Mouse (Mus musculus) lung, postnatal 14 days (tissue): ENCODE data around the gene Snx18.
A peak's percentile ranks its signal among the peaks of the same experiment; 100 is the strongest.

Experiments
- DNase-seq: peaks from one replicate; pipeline ENCODE4 v3.0.0; 2021

The Snx18 gene

DNA sequence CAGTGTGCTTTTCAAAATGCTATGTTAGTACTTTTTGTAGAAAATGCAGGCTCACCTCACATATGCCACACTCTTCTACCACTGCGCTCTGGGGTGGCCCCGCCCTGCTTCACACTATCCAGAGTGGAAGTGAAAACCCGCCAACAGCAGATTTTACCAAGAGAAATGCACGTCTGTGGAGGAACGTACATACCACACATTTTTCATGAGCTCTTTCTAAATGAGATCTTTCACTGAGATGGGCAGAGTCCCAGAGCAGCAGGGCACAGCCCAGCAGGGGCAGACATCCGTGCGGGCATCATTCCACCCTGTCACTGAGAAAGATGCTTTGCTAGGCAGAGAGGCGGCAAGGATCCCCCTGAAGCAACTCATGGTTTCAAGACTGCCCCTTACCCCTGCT lies 22.4 kb downstream of the Snx18 start:
- DNase-seq, result no peak

DNA sequence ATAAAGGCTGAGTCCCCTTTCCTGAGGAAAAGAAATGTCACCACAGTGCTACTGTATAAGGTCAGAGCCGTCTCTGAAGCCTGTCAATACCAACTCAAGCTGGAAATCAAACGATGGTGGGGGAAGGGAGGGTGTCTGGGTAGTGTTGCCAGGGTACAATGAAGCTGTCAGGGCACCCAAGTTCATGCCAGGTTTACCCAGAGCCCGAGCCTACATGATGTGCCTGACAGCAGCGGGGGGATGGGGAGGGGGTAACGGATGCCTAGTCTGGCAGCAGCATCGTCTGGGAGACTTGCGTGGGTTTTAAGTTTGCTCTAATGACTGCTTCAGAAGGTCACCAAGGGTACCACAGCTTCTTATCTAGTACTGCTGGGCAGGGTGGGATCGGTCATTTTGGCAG lies 23.1 kb downstream of the Snx18 start:
- DNase-seq, result no peak

DNA sequence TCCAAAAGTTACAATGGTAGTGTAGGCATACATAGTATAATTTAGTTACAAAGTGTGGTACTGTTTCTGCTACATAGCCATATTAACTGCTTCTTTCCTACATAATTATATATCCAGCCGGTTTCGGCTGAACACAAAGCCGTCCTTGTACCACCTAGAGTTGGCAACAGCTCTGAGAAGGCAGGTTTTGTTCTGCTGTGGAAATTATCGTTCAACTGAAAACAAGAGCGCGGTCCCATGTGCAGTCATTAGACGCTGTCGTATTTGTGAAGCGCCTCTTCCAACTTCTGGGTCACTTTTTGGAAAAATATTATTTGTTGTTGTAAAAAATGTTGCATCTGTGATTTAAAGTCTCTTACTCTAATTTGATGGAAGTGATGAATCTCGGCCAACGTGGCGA lies 24.0 kb downstream of the Snx18 start:
- DNase-seq, result no peak

DNA sequence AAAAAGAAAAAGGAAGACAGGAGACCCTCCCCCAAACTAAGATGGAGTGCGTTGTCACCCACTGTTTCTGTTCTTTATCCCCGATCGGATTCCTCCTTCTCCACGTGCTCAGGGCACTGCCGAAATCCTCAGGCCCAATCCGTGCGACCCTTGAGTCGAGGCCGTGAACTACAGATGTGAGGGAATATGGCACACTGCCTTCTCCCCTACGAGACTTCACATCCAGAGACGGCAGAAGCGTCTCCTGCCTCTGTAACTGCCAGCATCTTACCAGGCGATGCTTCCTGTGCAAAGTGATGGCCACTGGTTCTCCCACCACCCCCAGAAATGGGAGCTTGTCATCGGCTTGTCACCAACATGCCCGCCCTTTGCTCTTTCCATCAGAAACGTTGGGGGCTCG lies 24.7 kb downstream of the Snx18 start:
- no peak for DNase-seq

DNA sequence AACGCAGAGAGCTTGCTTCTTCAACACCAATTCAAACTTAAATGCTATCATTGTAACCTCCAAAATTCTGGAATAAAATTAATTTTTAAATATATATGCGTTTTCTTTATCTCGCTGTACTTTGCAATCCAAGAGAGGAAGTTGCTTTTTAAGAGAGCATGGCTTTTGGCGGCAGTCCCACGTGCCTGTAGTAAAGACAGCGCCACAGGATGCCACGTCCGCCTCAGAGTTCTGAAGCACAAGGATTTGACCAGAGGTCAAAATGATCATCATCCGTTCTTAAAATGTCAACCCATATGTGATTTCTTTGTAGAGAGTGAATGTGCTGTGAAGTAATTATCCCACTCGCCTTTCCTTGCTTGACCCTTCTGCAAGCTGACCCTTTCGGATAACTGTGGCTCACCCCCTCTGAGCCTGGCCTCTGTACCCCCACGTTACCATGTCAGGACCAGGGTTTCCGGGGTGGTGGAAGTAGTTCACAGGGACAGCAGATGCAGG lies 25.6 kb downstream of the Snx18 start:
- no peak for DNase-seq

DNA sequence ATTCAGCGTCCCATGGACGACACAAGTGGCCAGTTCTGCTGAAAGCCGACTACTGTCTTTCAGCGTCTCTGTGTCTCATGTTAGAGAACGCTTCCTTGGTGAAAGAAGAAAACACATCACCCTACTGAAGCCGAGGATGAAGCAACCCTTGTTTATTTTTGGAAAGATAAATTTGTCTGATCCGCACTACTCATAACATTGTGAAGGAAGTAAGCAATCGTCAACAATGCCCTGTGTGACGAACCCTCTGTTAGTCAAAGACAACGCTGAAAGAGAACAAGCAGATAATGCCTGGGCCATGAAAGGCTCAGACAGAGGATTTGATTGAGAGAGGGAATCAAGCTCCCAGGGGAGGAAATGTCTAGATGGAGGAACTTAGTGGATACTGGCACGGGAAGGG lies 27.0 kb downstream of the Snx18 start:
- no peak for DNase-seq

DNA sequence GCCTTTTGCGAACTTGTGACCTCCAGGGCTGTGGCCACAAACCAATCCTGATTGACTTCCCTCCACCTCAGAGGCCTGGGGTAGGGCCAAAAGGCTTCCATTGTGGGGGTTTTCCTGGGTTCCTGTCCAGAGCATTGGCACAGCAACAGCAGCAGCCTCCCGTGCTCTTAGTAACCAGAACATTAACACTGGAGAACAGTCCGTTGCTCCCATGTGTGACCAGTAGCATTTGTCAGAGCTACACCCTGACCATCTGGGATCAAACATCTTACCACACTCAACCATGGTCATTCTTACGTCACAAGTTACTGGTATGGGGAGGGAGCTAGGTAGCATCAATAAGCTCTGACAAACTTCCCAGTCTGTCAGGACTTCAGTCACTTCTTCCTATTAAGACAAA lies 28.1 kb downstream of the Snx18 start:
- no peak for DNase-seq

DNA sequence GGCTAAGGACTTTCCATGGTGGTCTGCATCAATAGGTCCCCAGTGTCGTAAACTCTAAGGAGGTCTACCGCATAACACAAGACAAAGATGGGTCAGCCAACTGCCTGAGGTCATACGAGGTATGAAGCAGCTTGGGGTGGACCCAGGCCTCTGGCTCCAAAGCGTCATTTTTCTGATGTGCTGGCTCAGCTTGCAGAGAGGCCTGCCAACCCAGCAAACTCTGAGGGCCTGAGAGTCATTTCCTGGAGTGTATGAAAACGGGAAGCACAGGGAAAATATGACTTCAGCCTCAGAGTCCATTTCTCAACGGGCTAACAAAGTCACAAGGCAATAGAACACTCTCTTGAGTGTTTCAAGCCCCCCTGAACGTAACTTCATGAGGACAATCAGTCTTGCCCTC lies 28.9 kb downstream of the Snx18 start:
- DNase-seq, result peak; percentile 57

DNA sequence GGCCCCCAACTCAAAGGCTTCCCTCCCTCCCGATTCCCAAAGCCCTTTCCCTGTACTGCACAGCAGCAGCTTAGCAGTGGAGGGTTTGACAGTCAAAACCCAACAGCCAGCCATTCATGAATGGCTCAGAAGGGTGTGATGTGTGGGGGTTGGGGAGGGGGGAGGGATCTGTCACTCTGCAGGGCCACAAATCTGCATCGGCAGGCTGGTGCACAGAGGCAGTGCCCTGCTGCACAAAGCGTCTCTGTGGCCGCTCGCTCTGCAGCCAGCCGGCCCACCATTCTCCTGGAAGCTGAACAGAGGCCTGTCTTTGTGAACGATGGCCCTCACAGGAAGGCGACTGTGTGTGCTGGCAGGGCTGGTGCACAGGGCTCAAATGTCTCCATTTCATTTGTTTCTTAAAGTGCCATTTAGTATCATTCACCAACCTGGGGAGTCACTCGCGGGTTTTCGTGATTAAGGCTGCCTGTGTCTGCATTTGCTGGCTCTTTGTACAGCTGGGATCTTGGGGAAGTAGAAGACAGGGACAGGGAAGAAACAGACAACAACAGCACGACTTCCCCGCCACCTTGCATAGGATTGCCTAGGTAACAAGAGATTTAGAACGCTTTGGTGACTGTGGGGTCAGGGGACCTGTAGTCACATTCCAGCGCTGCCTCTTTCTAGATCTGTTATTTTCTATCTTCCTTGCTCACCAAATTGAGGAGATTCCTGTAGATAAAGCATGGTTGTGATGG lies 31.0 kb downstream of the Snx18 start:
- DNase-seq, result no peak

DNA sequence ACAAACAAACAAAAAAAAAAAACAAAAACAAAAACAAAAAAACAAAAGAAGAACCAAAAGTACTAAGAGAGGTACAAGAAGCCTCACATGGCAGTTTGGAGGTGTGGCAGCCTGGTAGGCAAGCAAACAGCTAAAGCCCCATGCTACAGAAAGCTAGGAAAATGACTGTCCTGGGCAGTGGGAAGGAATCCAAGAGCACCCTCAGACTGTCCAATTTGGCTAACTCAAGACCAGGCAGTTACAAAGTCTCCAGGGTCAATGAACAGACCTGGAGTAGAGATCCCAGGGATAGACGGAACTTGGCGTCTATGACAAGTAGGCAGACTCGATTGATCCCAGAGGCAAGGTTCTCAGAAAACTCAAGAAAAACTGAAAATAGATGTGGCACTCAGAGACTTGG lies 32.8 kb downstream of the Snx18 start:
- DNase-seq, result no peak

DNA sequence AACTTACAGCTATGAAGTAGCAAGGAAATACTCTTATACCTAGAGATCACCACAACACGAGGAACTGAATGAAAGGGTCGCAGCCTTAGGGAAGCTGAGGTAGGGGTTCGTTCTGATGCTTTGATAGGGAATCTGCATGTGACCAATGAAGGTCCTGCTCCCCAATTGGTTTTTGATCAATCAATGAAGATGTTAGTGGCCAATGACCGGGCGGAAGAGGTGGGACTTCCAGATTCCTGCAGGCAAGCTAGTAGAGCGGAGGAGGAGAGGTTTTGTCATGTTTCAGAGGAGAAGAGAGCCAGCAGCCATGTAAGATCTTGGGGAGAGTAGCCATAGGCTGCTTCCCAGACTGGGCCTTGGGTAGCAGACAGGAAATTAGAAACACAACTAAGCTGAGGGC lies 33.9 kb downstream of the Snx18 start:
- DNase-seq, result no peak

DNA sequence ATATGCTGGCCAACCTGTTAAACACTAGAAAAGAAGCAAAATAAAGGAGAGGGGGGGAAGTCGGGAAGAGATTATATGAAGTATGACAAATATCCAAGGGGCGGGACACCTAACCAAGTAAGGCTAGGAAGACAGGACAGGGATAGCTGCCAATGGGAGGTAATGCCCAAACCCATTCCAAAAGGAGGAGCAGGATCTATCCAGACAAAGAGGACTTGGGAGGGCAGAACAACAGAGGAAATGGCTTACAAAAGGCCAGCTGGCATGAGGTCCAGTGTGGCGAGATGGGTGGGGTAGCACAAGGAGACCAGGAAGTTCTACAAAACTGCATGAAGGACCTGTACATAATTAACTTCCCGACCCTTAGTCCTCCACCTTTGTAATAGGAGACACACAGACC lies 34.8 kb downstream of the Snx18 start:
- no peak for DNase-seq

DNA sequence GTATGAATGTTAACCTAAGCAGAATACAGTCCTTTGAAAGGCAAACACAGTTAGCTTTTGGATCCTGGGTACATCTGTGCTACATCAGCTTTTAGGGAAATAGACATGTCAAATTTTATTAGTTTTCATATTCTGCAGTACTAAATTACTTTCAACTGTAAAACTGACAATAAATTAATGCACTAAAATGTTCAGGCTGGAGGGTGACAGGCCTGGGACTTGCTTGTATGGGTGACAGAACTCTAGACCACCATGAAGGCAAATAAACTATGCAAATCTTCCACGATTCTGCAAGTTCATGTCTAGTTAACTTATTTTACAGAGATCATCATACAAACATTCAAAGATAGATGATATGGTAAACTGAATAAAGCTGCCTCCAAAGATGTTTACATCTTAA lies 36.3 kb downstream of the Snx18 start:
- no peak for DNase-seq

DNA sequence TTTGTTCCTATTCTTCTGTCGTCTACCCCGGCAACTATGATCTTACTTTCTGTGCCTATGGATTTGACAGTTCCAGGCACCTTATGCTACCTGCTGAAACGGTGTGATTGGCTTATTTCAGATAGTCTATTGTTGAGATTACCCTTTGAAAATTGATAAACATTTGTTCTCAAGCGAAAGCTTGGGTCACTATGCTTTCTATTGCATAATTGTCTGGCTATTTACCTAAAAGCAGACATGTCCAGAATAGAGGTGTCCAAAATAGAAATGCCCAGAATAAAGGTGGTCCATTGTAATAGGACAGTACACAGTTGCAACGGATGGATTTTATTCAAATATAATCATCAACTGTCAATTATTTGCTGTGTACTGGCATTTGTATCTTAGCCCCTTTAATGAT lies 36.9 kb downstream of the Snx18 start:
- DNase-seq, result no peak

DNA sequence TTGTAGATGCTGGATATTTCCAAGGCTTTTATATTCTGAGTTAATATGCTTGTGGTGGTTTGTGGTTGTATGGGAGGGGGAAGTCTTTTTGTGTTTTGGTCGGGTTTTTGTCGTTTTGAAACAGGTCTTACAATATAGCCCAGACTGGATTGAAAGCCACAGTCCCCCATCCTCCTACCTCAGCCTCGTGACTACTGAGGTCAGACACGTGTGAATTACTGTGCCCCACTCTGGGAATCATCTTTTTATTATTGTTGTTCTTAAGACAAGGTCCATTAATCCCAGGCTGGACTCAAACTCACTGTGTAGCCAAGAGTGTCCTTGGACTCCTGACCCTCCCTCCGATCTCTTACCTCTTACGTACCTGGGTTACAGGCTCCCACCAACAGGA lies 38.0 kb downstream of the Snx18 start:
- DNase-seq, result no peak

DNA sequence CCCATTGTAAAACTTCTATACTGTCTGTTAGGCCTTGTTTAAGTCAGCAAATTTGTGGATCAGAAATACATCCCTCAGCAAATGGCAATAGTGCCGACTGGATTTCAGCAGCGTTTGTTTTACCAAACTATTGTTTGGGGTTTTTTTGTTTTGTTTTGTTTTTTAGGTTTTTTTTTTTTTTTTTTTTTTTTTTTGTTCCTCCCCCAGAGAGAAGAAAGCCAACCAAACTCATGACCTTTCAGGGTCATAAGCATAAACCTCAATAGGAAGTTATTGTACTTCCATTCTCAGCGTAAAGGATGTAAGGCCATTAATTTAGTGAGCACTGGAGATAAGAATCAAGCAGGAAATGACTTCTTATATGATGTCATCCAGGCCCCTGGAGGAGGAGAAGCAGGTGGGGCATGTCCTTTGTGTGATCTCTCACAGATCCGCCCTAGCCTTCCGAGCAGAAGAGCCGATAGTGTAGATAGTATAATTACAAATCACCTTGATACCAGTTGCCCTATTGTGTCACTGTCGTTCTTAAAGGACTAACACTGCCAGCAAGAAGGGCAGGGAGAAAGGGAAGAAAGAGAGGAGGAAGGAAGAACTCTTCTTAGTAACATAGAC lies 38.5 kb downstream of the Snx18 start:
- DNase-seq, result no peak

DNA sequence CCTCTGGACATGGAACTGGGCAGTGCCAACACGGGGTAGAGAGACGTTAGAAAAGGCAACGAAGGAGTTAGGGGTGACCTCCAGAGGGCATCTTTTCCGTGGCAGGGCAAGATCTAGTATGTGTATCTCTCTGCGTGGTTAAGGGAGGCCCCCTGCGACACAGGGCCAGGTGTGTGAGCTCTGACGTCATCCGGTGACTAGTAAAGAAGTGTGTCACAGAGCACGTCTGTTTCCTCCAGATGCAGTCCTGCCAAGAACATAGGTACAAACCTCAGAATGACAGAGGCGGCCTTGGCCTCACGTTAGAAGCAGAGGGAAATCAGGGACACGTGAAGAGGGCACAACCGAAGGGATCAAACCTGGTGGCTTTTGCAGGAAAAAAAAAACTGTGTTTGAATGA lies 44.1 kb downstream of the Snx18 start:
- DNase-seq, result no peak

DNA sequence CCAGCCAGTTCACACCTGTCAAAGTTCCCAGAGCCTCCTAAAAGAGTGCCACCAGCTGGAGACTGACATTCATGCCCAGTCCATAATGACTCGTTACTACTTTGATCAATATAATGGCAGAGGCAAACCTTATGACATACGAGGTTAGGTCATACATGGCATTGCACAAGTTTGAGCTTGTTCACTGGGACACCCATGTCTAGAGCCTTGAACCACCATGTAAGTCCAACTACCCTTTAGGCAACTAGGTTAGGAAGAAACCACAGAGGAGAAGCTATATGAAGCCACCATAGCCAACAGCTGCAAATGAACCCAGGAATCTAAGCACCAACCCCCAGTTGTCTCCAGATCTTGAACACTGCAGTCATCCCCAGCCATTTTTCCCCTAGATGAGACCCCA lies 45.0 kb downstream of the Snx18 start:
- no peak for DNase-seq

DNA sequence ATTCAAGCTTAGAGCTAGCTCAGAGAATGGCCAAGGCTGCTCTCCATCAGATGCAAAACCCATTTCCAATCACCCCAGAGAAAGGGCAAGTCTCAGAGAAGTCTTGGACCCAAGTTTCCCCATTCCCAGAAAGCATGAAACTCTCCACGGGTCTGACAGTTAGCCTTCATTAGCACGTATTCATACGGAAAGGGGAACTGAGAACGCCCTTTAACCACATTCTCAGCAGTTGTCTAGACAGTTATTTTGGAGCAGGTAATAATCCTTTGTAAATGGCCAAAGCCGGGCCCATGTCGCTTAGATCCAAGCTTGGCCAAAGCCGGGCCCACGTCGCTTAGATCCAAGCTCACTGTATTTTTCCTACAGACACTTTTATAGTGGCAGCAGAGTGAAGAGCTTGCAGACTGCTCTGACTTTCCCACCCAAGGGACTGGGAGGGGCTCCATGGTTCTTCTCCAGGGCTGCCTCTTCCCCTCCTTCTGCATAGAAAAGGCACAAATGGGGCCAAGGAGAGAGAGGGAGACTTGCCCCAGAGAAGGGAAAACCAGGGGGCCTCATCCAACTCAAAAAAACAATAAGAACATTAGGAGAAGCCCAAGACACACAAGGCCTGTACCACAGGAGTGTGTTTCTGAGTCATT lies 46.2 kb downstream of the Snx18 start:
- DNase-seq, result no peak

DNA sequence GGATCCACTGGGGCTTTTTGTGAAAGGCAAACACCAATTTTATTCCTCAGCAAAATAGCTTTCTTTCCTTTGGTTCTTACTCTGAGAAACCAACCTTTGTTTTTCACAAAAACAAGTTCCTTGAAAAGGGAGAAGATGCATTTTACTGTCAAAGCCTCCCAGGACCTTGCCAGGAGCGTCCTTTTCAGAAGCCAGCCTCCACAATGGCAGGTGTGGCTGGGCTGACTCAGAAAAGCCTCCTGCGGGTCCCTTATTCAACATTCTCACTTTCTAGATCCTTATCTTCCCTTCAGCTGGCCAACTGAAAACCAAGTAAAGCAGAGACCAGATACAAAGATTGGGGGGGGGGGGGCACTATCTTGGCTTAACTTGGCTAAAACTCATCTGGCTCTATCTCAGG lies 48.8 kb downstream of the Snx18 start:
- no peak for DNase-seq

DNA sequence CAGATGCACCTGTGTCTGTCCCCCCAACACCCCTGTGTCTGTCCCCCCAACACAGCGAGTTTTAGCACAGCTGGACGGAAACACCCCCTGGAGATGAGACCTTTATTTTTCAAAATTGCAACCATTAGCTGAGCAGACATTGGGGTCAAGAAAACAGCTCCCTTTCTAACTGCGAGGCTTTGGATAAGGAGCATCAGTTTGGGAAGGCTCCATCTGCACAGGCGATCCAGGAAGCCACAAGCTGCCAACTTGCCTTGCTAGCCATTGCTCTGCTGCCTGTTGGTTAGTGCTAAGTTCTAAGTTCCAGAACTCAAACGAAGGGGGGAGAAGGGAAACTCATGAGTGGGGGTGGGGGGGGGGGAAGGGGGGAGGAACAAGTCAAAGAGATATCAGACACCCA lies 51.4 kb downstream of the Snx18 start:
- no peak for DNase-seq

DNA sequence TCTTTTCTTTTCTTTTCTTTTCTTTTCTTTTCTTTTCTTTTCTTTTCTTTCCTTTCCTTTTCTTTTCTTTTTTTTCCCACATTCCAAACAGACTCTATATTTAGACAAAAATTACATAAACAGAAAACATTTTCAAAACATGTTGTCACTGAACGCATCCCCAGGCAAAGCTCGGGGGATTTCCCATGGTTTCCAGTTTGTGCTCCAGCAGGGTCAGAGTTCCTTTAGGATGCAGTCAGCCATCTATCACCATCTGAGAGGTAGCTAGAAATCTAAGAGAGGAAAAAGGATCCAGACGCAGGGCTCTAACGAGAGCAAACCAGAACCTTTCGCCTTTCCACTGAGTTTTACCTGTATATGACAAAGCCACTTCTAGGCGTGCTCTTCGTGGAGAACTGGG lies 52.0 kb downstream of the Snx18 start:
- no peak for DNase-seq

DNA sequence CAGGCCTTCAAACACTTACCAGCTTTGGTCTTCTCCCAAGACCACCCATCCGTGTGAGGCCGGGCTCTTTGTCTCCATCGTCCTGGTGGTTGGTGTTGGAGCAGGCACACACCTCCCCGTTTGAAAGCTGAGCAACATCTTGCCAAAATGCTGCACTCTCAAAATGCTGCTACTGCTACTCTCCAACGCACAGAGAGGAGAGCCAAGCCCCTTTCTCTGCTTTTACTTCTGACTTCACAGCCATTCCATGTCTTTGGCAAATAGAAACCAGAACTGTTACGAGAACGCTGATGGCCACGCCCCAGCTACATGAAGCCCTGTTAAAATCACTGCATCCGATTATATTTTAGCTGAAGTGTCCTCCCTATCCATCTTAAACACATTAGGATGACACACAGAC lies 58.7 kb downstream of the Snx18 start:
- DNase-seq, result no peak

DNA sequence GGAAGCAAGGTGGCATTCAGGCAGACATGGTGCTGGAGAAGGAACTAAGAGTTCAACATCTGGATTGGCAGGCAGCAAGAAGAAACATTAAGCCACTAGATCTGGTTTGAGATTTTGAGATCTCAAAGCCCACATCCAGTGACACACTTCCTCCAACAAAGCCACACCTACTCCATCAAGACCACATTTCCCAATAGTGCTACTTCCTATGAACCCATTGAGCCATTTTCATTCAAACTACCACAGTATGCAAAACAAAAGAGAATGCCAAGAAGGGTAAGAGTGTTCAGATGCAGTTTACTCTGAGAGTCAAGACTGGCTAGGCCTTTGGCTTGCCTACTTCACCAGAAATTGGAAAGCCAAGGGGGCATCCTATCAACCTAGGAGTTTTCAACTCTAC lies 61.8 kb downstream of the Snx18 start:
- no peak for DNase-seq

DNA sequence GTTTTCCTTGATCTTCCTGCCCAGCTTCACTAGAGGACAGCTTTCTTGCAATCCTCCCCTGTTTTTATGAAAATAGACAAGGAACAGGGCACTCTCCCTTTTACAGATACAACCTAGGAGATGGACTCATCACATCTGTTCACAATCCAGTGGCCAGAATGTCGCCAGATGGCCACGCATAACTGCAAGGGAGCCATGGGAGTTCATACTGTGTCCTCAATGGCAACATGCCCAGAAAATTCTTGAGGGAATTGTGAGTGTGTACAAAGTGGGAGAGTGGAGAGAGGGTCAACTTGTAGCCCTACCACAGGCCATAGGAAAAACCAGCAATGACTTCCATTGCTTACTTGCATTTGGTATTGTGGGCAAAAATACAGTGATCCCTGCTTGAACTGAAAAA lies 63.1 kb downstream of the Snx18 start:
- DNase-seq, result no peak
